Mouse (Mus musculus): ENCODE measurements around the gene Doc2a.

DNA sequence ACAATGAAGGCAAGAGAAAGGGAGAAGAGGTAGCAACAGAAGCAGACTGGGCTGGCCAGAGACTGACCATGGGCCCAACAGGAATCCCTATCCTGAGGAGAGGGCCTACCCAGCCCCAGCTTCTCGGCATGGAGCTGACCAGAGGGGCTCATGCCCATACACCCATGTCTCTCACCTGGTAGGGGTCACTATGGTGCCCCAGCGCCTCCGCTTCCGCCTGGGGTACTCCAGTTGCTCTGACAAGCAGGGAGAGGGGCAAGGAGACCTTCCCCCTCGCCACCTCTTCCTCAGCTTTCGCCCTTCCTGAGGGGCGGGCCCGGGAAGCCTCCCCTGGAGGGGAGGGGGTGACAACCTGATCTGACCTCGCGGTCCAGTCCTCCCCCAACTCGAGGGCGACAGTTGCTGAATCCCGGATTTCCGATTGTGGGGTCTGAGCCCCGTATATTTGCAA, 36.5 kb downstream of the Doc2a start:
- TF ChIP-seq CTCF (IDR thresholded peaks at IDR 0.05) (no peak), EP300 (IDR thresholded peaks at IDR 0.05) (no peak)
